Mouse (Mus musculus) cortical plate, adult 2 months (tissue): ENCODE measurements at regions not wholly inside any gene's neighbourhood (a gene's known extent, or its start where the extent isn't known, plus 50 kb on each side); places are given as distances from the start of the nearest gene placed in this dataset.

Source experiments
- CTCF ChIP-seq: fragments of 200-500 bp; IDR thresholded peaks from 2 replicates; pipeline ENCODE4 v1.5.1; 2011; ENCODE audit warnings: mild to moderate bottlenecking, control low read depth, low read length; ENCODE audit not compliant: insufficient read depth; ENCODE audit errors: extremely low read depth
- POLR2A ChIP-seq: fragments of 200-500 bp; IDR thresholded peaks from 2 replicates; pipeline ENCODE4 v1.6.1; 2011; ENCODE audit warnings: mild to moderate bottlenecking, low read length, control low read depth; ENCODE audit not compliant: insufficient read depth; ENCODE audit errors: extremely low read depth

- no peak for TF ChIP-seq CTCF
- TF ChIP-seq POLR2A = no peak
Observed at GRCm38 (mm10) chr15:97536145-97536544, 169.5 kb downstream of the Rpap3 start.
